Mouse (Mus musculus): ENCODE measurements around the gene Hes2. TPM values are rescaled to one million over a fixed set of nuclear protein-coding genes. Genes with fewer than 3 reads are reported as not detected.

Hes2 gene
- total and polyA plus RNA-seq, 2 experiments from 2014 or later, result not detected

GRCm38 (mm10) chr4:152130771-152131653, 27.7 kb upstream of the Hes2 start:
- H3K27ac ChIP-seq, result peak overlapping the region; percentile 51; the same call in 1 of the 2 replicates
- no peak for TF ChIP-seq CTCF (IDR thresholded peaks at IDR 0.05; ENCODE audit: low read depth)
- peaks cover 70% of the 10 kb centered on the region for H3K27me3 ChIP-seq (ENCODE audit: insufficient read depth, low read length)

DNA sequence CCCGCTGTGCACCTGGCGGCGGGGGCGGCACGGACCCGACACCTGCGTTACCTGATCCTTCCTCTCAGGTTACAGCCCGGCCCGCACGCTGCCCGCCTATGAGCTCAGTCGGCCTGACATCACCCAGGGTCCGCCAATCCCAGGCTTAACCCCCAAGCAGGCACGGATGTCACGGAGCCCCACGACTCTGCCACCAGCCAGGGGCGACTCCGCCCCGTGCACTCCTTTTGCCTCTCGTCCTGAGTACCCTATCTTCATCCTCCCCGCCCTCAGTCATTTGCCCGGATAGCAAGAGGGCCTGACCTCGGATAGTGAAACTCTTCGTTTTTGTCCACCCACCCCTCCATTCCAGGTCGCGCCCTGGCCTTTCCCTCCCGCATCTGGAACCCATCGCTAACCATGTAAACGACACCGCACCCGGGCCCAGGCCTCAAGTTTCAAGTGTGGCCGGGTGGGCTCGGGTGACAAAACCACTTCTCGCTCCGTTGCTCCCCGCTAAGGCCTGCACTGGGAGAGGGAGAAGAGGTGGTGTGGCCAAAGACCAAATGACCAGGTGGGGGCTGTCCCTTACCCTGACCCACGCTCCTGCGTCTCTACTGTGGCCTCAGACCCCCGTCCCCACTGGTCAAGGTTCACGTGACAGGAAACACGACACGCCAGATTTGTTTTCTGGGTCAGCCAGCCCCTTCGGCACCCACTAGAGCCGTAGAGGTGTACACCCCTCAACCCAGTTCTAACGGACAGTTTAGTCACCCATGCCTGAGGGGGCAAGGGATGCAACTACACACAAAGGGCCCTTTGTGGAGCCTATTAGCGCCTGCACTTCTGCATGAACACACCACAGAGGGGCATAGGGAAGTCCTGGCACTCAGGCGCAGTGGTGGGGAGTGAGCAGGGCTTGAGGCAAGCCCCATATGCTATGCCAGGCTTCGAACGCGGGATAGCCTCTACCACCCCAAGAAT, 26.6 kb upstream of the Hes2 start:
- ATAC-seq (peak; percentile 36; the same call in 1 of the 2 replicates), DNase-seq (ENCODE audit: low spot score) (peak; percentile 34)
- H3K36me3 ChIP-seq (ENCODE audit: insufficient read depth, low read length), result no peaks in the 10 kb centered on the region
- 8% methylated on average over 50 of the region's 50 CpGs for WGBS
- 0 out of 2 replicates have a peak overlapping the region, but pooled peaks have one; percentile 9 for H3K9ac ChIP-seq (replicated peaks; ENCODE audit: low read length)
- H3K27me3 ChIP-seq (ENCODE audit: insufficient read depth, low read length), result peaks cover 63% of the 10 kb centered on the region
- TF ChIP-seq CTCF (IDR thresholded peaks at IDR 0.05; ENCODE audit: low read depth), result no peak
- no peak overlapping the region for H3K27ac ChIP-seq
- H3K4me1 ChIP-seq (ENCODE audit: insufficient read depth, low read length), result peaks cover 11% of the 10 kb centered on the region
- 0 out of 2 replicates have a peak overlapping the region, but pooled peaks have one; percentile 54 for H3K4me2 ChIP-seq (ENCODE audit: low read depth, low read length)
- no peak overlapping the region for H3K4me3 ChIP-seq (ENCODE audit: low read length)
- H3K9me3 ChIP-seq (ENCODE audit: low read length), result no peaks in the 10 kb centered on the region

More at GRCm38 (mm10) chr4:152130771-152131653, 27.7 kb upstream of the Hes2 start:
- peak; percentile 62 for DNase-seq (ENCODE audit: low spot score)
- Histone ChIP-seq H3K4me3 (ENCODE audit: low read length) (peak overlapping the region; percentile 30), H3K9me3 (ENCODE audit: low read length) (no peaks in the 10 kb centered on the region), H3K9ac (replicated peaks; ENCODE audit: low read length) (peak overlapping the region; percentile 9; the same call in 1 of the 2 replicates), H3K36me3 (ENCODE audit: insufficient read depth, low read length) (no peaks in the 10 kb centered on the region), H3K4me1 (ENCODE audit: insufficient read depth, low read length) (peaks cover 18% of the 10 kb centered on the region), H3K4me2 (ENCODE audit: low read depth, low read length) (peak overlapping the region; percentile 54)
- 0% methylated on average over 63 of the region's 85 CpGs for WGBS
- ATAC-seq, result peak; percentile 84

- Histone ChIP-seq H3K4me3 (ENCODE audit: low read length) (no peak overlapping the region), H3K27me3 (ENCODE audit: insufficient read depth, low read length) (peaks cover 56% of the 10 kb centered on the region), H3K36me3 (ENCODE audit: insufficient read depth, low read length) (no peaks in the 10 kb centered on the region), H3K4me1 (ENCODE audit: insufficient read depth, low read length) (peaks cover 11% of the 10 kb centered on the region), H3K9me3 (ENCODE audit: low read length) (no peaks in the 10 kb centered on the region), H3K9ac (replicated peaks; ENCODE audit: low read length) (no peak overlapping the region), H3K4me2 (ENCODE audit: low read depth, low read length) (no peak overlapping the region), H3K27ac (no peak overlapping the region)
- TF ChIP-seq CTCF (IDR thresholded peaks at IDR 0.05; ENCODE audit: low read depth), result no peak
- ATAC-seq, result no peak
- WGBS, result 40% methylated on average over 10 of the region's 10 CpGs
- no peak for DNase-seq (ENCODE audit: low spot score)
Observed at GRCm38 (mm10) chr4:152132772-152133169, 25.9 kb upstream of the Hes2 start.

DNA sequence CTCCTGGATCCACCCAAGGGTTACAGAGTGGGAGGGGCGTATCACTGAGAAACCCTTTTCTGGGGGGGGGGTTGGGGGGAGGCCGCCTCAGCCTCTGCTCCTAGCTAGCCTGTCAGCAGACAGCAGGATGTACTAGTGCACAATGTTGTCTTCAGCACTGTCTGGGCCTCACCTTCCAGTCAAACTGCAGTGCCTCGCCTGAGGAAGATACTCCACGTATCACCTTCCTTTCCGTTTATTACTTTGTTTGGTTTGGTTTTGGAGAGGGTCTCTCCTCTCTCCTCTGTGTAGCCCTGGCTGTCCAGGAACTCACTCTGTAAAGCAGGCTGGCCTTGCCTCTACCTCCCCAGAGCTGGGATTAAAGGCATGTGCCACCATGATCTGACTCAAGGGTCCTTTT, 25.5 kb upstream of the Hes2 start:
- H3K9me3 ChIP-seq (ENCODE audit: low read length), result no peaks in the 10 kb centered on the region
- H3K27ac ChIP-seq, result no peak overlapping the region
- WGBS, result 66% methylated on average over 5 of the region's 5 CpGs
- no peak overlapping the region for H3K9ac ChIP-seq (replicated peaks; ENCODE audit: low read length)
- H3K4me3 ChIP-seq (ENCODE audit: low read length), result no peak overlapping the region
- no peak for TF ChIP-seq CTCF (IDR thresholded peaks at IDR 0.05; ENCODE audit: low read depth)
- peaks cover 52% of the 10 kb centered on the region for H3K27me3 ChIP-seq (ENCODE audit: insufficient read depth, low read length)
- DNase-seq (ENCODE audit: low spot score), result no peak
- no peaks in the 10 kb centered on the region for H3K36me3 ChIP-seq (ENCODE audit: insufficient read depth, low read length)
- no peak for ATAC-seq
- H3K4me2 ChIP-seq (ENCODE audit: low read depth, low read length), result no peak overlapping the region
- H3K4me1 ChIP-seq (ENCODE audit: insufficient read depth, low read length), result peaks cover 11% of the 10 kb centered on the region

- DNase-seq (ENCODE audit: low spot score) (peak; percentile 32), ATAC-seq (no peak)
- Histone ChIP-seq H3K36me3 (ENCODE audit: insufficient read depth, low read length) (no peaks in the 10 kb centered on the region), H3K27me3 (ENCODE audit: insufficient read depth, low read length) (peaks cover 39% of the 10 kb centered on the region), H3K4me3 (ENCODE audit: low read length) (no peak overlapping the region), H3K9ac (replicated peaks; ENCODE audit: low read length) (no peak overlapping the region), H3K27ac (no peak overlapping the region), H3K9me3 (ENCODE audit: low read length) (no peaks in the 10 kb centered on the region), H3K4me2 (ENCODE audit: low read depth, low read length) (no peak overlapping the region), H3K4me1 (ENCODE audit: insufficient read depth, low read length) (peaks cover 15% of the 10 kb centered on the region)
- peak; percentile 76 for TF ChIP-seq CTCF (IDR thresholded peaks at IDR 0.05; ENCODE audit: low read depth)
Observed at GRCm38 (mm10) chr4:152134507-152134906, 24.2 kb upstream of the Hes2 start.

GRCm38 (mm10) chr4:152135363-152135762, 23.3 kb upstream of the Hes2 start:
- Histone ChIP-seq H3K4me1 (ENCODE audit: insufficient read depth, low read length) (peaks cover 15% of the 10 kb centered on the region), H3K9ac (replicated peaks; ENCODE audit: low read length) (no peak overlapping the region), H3K4me3 (ENCODE audit: low read length) (no peak overlapping the region), H3K27ac (no peak overlapping the region), H3K27me3 (ENCODE audit: insufficient read depth, low read length) (peaks cover 33% of the 10 kb centered on the region), H3K36me3 (ENCODE audit: insufficient read depth, low read length) (no peaks in the 10 kb centered on the region), H3K9me3 (ENCODE audit: low read length) (no peaks in the 10 kb centered on the region), H3K4me2 (ENCODE audit: low read depth, low read length) (no peak overlapping the region)
- no peak for TF ChIP-seq CTCF (IDR thresholded peaks at IDR 0.05; ENCODE audit: low read depth)
- DNase-seq (ENCODE audit: low spot score) (no peak), ATAC-seq (no peak)
- 82% methylated on average over 12 of the region's 12 CpGs for WGBS
